Mouse (Mus musculus) large intestine, adult 2 months (tissue): ENCODE measurements at regions not wholly inside any gene's neighbourhood (a gene's known extent, or its start where the extent isn't known, plus 50 kb on each side); places are given as distances from the start of the nearest gene placed in this dataset.

ENCODE experiments used
- DNase-seq: peaks from one replicate; pipeline ENCODE4 v3.0.0-alpha.2; 2012; ENCODE audit warnings: low read depth, low spot score
- WGBS: fragments of 180-500 bp; shearing (Covaris S2); methylation state at CpG from one replicate; pipeline ENCODE4 v1.1.7; 2018; 5-methylcytosine and 5-hydroxymethylcytosine counted together

DNA sequence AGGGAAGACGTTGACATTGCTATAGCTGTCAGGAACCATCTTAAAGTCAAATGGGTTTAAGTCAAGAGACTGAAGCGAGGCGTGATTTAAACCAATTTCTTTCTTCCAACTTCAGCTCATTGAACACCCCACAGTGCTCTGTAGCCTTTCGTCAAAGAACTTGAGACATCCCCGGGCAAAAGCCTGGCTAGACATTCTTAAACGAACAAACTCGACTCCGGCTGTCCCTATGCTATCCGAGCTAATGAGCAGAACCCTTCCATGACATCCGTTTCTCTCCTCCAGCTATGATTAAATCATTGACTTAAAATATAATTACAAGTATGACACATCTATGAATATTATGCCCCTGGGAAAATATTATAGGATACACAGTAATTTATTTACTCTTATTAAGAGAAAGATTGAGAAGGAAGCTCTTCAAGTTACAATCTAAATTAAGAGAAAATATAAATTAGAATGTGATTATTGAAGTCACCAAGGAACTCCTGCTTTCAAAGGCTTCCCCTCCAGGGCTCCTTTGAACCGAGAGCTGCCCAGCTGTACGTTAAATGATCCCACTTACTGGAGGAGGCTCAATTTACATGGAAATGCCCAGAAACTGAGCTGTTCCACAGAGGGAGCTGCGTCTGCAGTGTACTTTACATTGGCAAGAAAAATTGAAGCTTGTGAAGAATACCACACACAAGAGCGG, 253.2 kb downstream of the Pax3 start:
- no peak for DNase-seq
- 78% methylated on average over 14 of the region's 14 CpGs for WGBS

DNA sequence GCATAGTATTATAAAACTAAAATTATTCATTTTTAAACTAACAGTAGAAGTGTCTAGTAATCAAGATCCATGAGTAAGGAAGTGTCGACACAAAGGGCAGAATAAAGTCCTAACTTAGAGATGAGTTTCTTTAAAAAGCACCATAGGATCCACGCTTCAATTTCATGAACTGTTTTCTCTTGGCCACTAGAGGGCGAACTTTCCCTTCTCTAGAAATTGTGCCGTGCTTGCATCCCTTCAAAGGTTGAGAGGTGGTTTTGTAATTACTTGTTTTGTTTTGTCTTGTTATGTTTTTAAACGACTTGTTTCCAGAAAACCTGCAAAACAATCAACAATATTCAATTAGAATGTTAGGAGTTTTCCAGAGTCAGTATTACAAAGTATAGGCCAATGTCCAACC, 253.8 kb downstream of the Pax3 start:
- WGBS: 2% methylated on average over 5 of the region's 5 CpGs
- peak; percentile 2 for DNase-seq

- WGBS: 30% methylated on average over 6 of the region's 6 CpGs
- DNase-seq: no peak
Observed at GRCm38 (mm10) chr1:77933095-77933766, 263.7 kb downstream of the Pax3 start.

DNA sequence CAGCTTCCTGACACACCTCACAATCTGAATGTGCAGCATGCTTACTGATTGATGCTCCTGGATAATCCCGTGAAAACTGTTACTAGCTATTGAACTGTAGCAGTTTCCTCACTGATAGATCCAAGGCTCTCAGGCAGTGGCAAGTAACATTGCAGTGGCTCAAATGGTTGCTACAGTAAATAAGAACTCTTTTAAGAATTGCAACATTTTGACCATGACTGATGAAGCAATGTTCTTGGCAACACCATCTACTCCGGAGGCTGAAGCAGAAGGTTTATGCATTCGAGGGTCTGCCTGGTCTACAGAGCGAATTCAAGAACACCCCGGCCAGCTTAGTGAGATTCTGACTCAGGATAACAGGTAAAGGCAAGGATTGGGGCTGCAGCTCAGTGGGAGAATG, 264.7 kb downstream of the Pax3 start:
- no peak for DNase-seq
- WGBS: 78% methylated on average over 5 of the region's 5 CpGs

DNA sequence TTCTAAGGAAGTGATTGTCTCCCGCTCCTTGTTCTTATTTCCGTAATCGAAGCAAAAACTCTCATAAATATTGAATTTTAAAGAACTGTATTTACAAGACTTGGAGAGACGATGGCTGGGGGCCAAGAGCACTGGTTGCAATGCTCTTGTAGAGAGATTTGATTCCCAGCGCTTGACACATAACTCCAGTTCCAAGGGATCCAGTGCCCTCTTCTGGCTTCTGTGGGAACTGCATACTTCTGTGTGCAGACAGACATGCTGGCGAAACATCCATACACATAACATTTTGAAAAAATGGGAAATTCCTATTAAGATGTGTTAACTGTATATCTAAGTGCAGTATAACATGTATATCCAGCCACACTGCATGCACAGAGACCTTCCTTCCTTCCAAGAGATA, 266.3 kb downstream of the Pax3 start:
- DNase-seq: no peak
- WGBS: 90% methylated on average over 6 of the region's 6 CpGs

DNA sequence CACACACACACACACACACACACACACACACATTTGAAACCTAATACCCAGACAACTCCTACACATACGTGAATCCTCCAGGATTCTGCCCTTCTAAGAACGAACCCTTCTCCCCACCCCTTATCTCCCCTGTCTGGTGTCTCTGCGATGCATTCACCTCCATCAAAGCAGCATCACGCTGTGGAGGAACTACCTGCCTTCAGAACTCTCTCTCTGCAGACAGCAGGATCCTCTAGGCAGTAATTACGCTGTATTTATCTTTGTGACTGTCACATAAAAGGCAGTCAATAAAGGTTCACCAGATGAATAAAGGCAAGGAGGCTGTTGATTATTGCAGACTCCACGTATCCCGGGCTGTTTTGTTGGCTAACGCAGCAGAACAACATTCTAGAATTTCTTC, 267.4 kb downstream of the Pax3 start:
- DNase-seq: no peak
- WGBS: 14% methylated on average over 8 of the region's 8 CpGs

- WGBS: 32% methylated on average over 3 of the region's 3 CpGs
- DNase-seq: no peak
Observed at GRCm38 (mm10) chr1:77926146-77926545, 270.8 kb downstream of the Pax3 start.

DNA sequence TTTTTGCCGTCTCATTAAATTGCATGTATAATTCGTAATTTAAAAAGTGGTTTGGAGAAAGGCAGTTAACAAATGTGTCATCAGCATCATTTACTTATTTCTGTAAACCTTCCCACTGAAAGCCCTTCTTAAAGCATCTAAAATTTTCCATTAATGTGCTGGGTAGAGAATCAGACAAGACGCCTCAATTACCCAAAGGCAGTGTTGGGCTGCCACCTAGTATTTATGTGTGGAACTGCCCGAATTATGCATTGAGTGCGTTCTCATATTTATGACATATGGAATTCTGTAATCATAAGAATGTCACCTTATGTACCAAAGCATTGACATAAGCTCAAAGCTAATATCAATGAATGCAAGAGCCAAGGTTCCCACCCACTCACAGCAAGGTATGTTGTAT, 300.7 kb downstream of the Pax3 start:
- DNase-seq: no peak
- 38% methylated on average over 5 of the region's 5 CpGs for WGBS

DNA sequence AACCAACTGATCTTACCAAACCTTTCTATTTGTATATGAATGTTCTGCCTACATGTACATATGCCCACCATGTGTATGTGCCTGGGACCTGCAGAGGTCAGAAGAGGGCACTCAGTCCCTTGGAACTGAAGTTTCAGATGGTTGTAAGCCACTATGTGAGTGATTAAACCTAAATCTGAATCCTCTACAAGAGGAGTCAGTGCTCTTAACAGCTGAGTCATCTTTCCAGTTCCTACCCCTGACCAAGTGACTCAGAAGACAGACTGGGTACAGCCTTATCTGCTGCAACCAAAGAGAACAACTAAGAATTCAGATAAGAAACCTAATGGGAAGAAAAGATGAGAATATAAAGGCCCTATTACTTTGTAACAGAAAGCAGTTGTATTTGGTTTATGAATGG, 317.9 kb downstream of the Pax3 start:
- no peak for DNase-seq

- no peak for DNase-seq
- WGBS: 23% methylated on average over 2 of the region's 2 CpGs
Observed at GRCm38 (mm10) chr1:77870125-77870524, 326.8 kb downstream of the Pax3 start.

DNA sequence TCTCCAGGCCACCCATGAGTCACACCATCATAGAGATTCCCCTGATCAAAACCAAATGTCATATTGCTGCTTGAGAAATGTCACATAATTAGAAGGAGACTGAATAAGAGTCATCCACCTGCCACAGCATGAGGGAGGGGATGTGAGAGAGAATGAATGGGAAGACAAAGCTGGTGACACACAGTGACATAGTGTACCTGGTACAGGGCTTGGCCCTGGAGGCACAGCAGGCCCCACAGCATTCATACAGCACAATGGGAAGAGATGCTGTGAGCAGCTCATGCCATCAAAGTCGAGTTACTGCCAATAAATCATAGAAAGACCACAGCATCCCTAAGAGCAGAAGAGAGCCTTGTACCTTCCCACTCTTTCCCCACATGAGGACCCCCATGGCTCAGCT, 327.8 kb downstream of the Pax3 start:
- DNase-seq: no peak
- WGBS: 32% methylated on average over 1 of the region's 1 CpGs

DNA sequence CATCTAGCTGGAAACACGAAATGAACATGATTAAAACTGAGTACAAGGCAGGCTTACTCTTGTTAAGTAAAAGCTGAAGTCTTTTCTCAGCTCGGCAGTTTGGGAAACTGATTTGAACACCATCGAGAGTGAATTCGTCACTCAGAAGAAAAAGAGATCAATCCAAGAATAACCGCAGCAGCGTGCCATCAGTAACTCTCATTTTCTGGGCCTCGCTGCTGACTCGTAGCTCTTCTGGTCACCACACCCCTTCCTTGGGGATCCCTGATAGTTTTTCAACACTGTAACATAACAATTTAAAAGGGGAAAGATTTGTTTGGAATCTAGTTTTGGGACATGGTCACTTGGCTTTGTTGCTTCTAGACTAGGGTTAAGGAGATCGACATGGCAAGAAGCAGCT, 337.0 kb downstream of the Pax3 start:
- DNase-seq: no peak
- 89% methylated on average over 9 of the region's 9 CpGs for WGBS

- no peak for DNase-seq
- 43% methylated on average over 1 of the region's 1 CpGs for WGBS
Observed at GRCm38 (mm10) chr1:77854366-77854765, 339.5 kb upstream of the Epha4 start.

- DNase-seq: no peak
- WGBS: 81% methylated on average over 9 of the region's 9 CpGs
Observed at GRCm38 (mm10) chr1:77847766-77848615, 333.1 kb upstream of the Epha4 start.

GRCm38 (mm10) chr1:77846039-77846727, 331.3 kb upstream of the Epha4 start:
- DNase-seq: no peak
- WGBS: 76% methylated on average over 12 of the region's 12 CpGs

DNA sequence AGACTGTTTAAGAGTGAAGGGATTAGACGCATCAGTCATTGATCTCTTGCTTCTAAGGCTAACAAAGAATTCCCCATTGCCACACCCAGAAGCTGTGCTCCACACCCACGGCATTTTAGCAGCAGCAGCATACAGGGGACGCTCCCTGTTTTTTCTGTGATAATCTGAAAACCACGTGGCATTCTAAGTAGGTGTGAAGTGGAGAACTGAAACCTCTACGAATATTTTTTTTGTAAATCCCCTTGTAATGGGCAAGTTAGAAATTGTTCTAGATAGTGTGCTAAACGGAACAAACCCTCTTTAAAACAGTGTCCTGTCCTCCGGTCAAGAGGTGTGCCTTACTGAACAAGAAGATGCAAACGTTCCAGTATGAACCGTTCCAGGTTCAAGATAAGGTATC, 325.8 kb upstream of the Epha4 start:
- no peak for DNase-seq
- 50% methylated on average over 9 of the region's 9 CpGs for WGBS

DNA sequence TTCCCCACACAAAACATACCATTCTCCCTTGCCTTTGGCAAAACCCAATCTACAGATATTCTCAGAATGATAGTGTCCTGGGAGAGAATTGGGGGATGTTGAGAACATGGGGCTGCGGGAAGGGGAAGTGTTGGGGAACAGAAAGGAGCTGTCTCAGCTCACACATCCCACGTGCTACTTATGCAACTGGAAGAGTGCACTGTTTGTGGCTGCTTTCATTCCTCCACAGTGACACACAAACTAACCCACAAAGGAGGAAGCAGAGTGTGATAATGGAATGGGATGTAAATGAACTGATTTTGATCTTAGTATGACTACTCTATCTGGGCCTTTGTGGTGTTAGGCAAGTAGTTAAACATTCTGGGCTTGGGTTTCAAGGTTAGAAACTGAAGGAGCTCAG, 317.3 kb upstream of the Epha4 start:
- WGBS: 56% methylated on average over 2 of the region's 2 CpGs

DNA sequence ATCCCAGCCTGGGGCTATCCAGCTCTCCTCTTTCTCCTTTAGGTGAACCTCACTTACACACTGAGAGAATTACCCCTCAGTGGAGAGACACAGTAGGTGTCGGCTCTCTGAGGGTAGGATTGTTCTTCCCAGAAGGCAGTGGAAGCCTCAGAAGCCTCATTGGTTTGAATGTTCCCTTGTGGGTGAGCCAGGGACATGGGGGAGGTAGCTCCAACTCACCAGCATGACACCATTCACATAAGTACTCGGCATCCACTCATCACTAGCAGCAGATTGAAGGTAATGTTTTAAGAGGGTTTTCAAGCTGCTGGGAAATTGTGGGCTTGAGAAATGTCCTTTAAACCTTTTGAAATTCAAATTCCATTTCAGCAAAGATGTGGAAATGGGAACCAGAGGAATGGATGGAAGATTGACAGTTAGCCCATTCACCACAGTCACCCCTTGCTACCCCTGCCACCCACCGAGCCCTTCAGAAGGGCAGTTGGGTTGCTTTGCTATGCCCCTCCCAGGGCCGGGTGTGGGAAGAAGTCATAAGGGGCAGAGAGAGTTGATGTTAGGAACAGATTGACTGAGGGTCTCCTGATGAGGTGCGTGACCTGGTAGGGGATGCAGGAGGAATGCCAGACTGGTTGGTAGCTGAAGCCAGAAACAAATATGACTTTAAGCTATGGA, 310.0 kb upstream of the Epha4 start:
- 62% methylated on average over 5 of the region's 5 CpGs for WGBS
- DNase-seq: no peak

More for the DNA sequence above, 317.3 kb upstream of the Epha4 start:
- DNase-seq: no peak

DNA sequence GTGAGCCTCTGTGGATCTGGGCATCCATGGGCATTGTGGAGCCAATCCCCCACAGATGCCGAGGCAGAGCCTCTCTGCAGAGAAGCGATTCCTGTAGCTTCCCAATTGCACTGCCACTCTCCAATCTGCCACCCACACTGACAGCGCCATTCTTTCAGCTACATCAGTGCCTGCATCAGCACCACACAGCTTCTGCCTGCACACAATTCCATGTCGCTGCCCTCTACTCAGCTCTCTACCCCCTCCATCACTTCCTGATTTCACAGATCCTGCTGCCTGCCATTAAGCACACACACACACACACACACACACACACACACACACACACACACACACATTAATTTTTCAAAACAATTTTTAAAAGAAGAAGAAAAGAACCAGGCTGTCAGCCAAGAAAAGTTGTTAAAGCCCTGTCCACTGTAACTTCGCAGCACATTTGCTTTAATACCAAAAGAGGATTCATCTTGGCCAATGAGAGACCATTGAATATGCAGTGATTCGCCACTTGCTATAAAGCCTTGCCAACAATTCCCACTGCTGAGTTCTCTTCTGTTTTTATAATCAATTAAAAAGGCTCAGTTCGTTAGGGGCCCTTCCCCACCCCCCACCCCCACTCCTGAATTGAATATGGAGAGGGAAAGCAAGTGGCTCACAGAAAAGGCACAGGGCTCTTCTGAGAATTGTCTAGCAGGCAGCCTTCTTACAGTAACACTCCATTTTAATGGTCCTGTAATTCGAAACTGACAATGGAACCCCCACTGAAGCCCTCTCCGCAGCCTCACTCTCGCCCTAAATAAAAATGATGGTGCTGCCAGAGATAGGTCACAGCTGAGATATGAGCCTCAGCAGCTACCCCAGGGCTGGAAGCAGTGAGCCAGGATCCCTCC, 309.2 kb upstream of the Epha4 start:
- WGBS: 44% methylated on average over 10 of the region's 10 CpGs
- no peak for DNase-seq
